Mouse (Mus musculus): ENCODE measurements around the gene Lamp5. TPM values are rescaled to one million over a fixed set of nuclear protein-coding genes. Genes with fewer than 3 reads are reported as not detected.

The Lamp5 gene
- polyA plus RNA-seq, 1 experiment from 2014 or later, result 0.06 TPM

GRCm38 (mm10) chr2:136107597-136107996, 55.6 kb downstream of the Lamp5 start:
- TF ChIP-seq CTCF (IDR thresholded peaks at IDR 0.05; ENCODE audit: low read depth), result no peak
- no peak for TF ChIP-seq EP300 (optimal IDR thresholded peaks at IDR 0.05)
- Histone ChIP-seq H3K4me3 (ENCODE audit: low read depth, low read length) (no peak overlapping the region), H3K9me3 (ENCODE audit: control insufficient read depth, low read length) (no peaks in the 10 kb centered on the region), H3K4me2 (replicated peaks; ENCODE audit: low read depth) (no peak overlapping the region), H3K4me1 (replicated peaks; ENCODE audit: control insufficient read depth, insufficient read depth) (no peaks in the 10 kb centered on the region), H3K27me3 (ENCODE audit: control insufficient read depth, insufficient read depth, low read length) (no peaks in the 10 kb centered on the region), H3K36me3 (ENCODE audit: control insufficient read depth, insufficient read depth, low read length) (no peaks in the 10 kb centered on the region), H3K9ac (ENCODE audit: low read length) (no peak overlapping the region), H3K27ac (replicated peaks) (no peak overlapping the region)
- ATAC-seq (ENCODE audit: low FRiP score, low TSS enrichment) (no peak), DNase-seq (ENCODE audit: low spot score) (no peak)

- H3K4me3 ChIP-seq (ENCODE audit: low read depth, low read length), result no peak overlapping the region
- DNase-seq (ENCODE audit: low spot score) (no peak), ATAC-seq (ENCODE audit: low FRiP score, low TSS enrichment) (no peak)
- H3K27me3 ChIP-seq (ENCODE audit: control insufficient read depth, insufficient read depth, low read length), result no peaks in the 10 kb centered on the region
- H3K4me2 ChIP-seq (replicated peaks; ENCODE audit: low read depth), result no peak overlapping the region
- no peaks in the 10 kb centered on the region for H3K36me3 ChIP-seq (ENCODE audit: control insufficient read depth, insufficient read depth, low read length)
- WGBS, result 39% methylated on average over 6 of the region's 6 CpGs
- H3K9me3 ChIP-seq (ENCODE audit: control insufficient read depth, low read length), result no peaks in the 10 kb centered on the region
- no peak overlapping the region for H3K9ac ChIP-seq (ENCODE audit: low read length)
- TF ChIP-seq EP300 (optimal IDR thresholded peaks at IDR 0.05) (no peak), CTCF (IDR thresholded peaks at IDR 0.05; ENCODE audit: low read depth) (no peak)
- H3K27ac ChIP-seq (replicated peaks), result no peak overlapping the region
- no peaks in the 10 kb centered on the region for H3K4me1 ChIP-seq (replicated peaks; ENCODE audit: control insufficient read depth, insufficient read depth)
These were observed 56.3 kb downstream of the Lamp5 start for GRCm38 (mm10) chr2:136108124-136109037.

- no peak for DNase-seq (ENCODE audit: low spot score)
- no peak for ATAC-seq (ENCODE audit: low FRiP score, low TSS enrichment)
- no peak overlapping the region for H3K9ac ChIP-seq (ENCODE audit: low read length)
- no peaks in the 10 kb centered on the region for H3K27me3 ChIP-seq (ENCODE audit: control insufficient read depth, insufficient read depth, low read length)
- H3K27ac ChIP-seq (replicated peaks), result no peak overlapping the region
- H3K4me2 ChIP-seq (replicated peaks; ENCODE audit: low read depth), result no peak overlapping the region
- H3K4me1 ChIP-seq (replicated peaks; ENCODE audit: control insufficient read depth, insufficient read depth), result no peaks in the 10 kb centered on the region
- WGBS, result 37% methylated on average over 2 of the region's 2 CpGs
- H3K4me3 ChIP-seq (ENCODE audit: low read depth, low read length), result no peak overlapping the region
- no peaks in the 10 kb centered on the region for H3K36me3 ChIP-seq (ENCODE audit: control insufficient read depth, insufficient read depth, low read length)
- H3K9me3 ChIP-seq (ENCODE audit: control insufficient read depth, low read length), result no peaks in the 10 kb centered on the region
- TF ChIP-seq EP300 (optimal IDR thresholded peaks at IDR 0.05) (no peak), CTCF (IDR thresholded peaks at IDR 0.05; ENCODE audit: low read depth) (no peak)
These were observed 57.0 kb downstream of the Lamp5 start for GRCm38 (mm10) chr2:136109038-136109363.

- Histone ChIP-seq H3K27ac (replicated peaks) (no peak overlapping the region), H3K4me1 (replicated peaks; ENCODE audit: control insufficient read depth, insufficient read depth) (no peaks in the 10 kb centered on the region), H3K9me3 (ENCODE audit: control insufficient read depth, low read length) (no peaks in the 10 kb centered on the region), H3K4me2 (replicated peaks; ENCODE audit: low read depth) (no peak overlapping the region), H3K9ac (ENCODE audit: low read length) (no peak overlapping the region), H3K27me3 (ENCODE audit: control insufficient read depth, insufficient read depth, low read length) (no peaks in the 10 kb centered on the region), H3K4me3 (ENCODE audit: low read depth, low read length) (no peak overlapping the region), H3K36me3 (ENCODE audit: control insufficient read depth, insufficient read depth, low read length) (no peaks in the 10 kb centered on the region)
- TF ChIP-seq EP300 (optimal IDR thresholded peaks at IDR 0.05) (no peak), CTCF (IDR thresholded peaks at IDR 0.05; ENCODE audit: low read depth) (no peak)
- 82% methylated on average over 6 of the region's 6 CpGs for WGBS
- no peak for ATAC-seq (ENCODE audit: low FRiP score, low TSS enrichment)
- no peak for DNase-seq (ENCODE audit: low spot score)
These were observed 61.3 kb downstream of the Lamp5 start for GRCm38 (mm10) chr2:136113374-136113773.

GRCm38 (mm10) chr2:136118006-136118405, 66.0 kb downstream of the Lamp5 start:
- Histone ChIP-seq H3K27me3 (ENCODE audit: control insufficient read depth, insufficient read depth, low read length) (no peaks in the 10 kb centered on the region), H3K4me1 (replicated peaks; ENCODE audit: control insufficient read depth, insufficient read depth) (no peaks in the 10 kb centered on the region), H3K9me3 (ENCODE audit: control insufficient read depth, low read length) (no peaks in the 10 kb centered on the region), H3K36me3 (ENCODE audit: control insufficient read depth, insufficient read depth, low read length) (no peaks in the 10 kb centered on the region), H3K4me3 (ENCODE audit: low read depth, low read length) (no peak overlapping the region), H3K4me2 (replicated peaks; ENCODE audit: low read depth) (no peak overlapping the region), H3K27ac (replicated peaks) (no peak overlapping the region), H3K9ac (ENCODE audit: low read length) (no peak overlapping the region)
- DNase-seq (ENCODE audit: low spot score) (no peak), ATAC-seq (ENCODE audit: low FRiP score, low TSS enrichment) (no peak)
- WGBS, result 87% methylated on average over 2 of the region's 2 CpGs
- TF ChIP-seq EP300 (optimal IDR thresholded peaks at IDR 0.05), result no peak
- no peak for TF ChIP-seq CTCF (IDR thresholded peaks at IDR 0.05; ENCODE audit: low read depth)
